Comparison of ENCODE assay signal across 18 mouse cellular contexts in the genomic region with DNA sequence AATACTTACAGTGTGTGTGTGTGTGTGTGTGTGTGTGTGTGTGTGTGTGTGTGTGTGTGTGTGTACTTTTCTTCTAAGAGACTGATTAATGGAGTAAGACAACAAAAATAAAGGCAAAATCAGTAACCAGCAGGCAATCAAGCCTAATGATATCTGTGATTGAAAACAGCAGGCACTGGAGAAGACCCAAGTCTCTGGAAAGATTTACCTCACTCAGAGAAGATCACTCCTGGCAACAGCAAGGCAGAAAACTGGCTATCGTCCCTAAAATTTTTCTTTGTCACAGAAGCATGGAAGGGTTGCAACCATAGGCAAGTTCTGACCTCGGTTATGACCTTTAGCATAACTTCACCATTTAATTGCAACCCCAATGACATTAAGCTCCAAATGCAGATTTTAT.
A peak's percentile ranks its signal among the peaks of the same experiment; 100 is the strongest.
DNase-seq lines count a peak whose midpoint lies in the region; ATAC-seq and TF ChIP-seq lines count a peak whose summit lies in the region.
"Had no signal": no experiment of that assay in that cellular context is flagged by ENCODE, and none has a peak within 500 bp of the region (broad histone marks: within the 10 kb centered on the region; RNA-seq: fewer than 3 reads in every experiment).

No protein-coding gene starts in this region.

- WGBS in heart, embryonic 10.5 days = 71% methylated on average over 2 of the region's 2 CpGs
- WGBS in heart, embryonic 14.5 days = 46% methylated on average over 2 of the region's 2 CpGs

- no peak for ATAC-seq in heart, embryonic 14.5 days (ENCODE audit: insufficient number of reproducible peaks, insufficient read depth, low FRiP score, low read depth)
- ATAC-seq: forebrain, embryonic 15.5 days had no signal

- H3K27me3 ChIP-seq in heart, embryonic 10.5 days (ENCODE audit: insufficient read depth, poor library complexity, severe bottlenecking) = no peaks in the 10 kb centered on the region
- H3K27me3 ChIP-seq in MEL (ENCODE audit: control insufficient read depth in 1 of 2, insufficient read depth in 2 of 2, low read length in 2 of 2) = no peaks in the 10 kb centered on the region
- H3K27me3 ChIP-seq in heart, embryonic 14.5 days (ENCODE audit: control insufficient read depth, insufficient read depth, low read length) = no peaks in the 10 kb centered on the region
- H3K27me3 ChIP-seq: embryonic facial prominence, embryonic 15.5 days; forebrain, embryonic 15.5 days; hindbrain, embryonic 12.5 days; liver, embryonic 15.5 days had no signal

- intact Hi-C loops in heart, postnatal 25 days (cut with DNase I) = loop anchor here (5.0 kb wide), 1 partner anchor 501 kb away; no protein-coding TSS in a partner anchor

- TF ChIP-seq EP300 in MEL (IDR thresholded peaks at IDR 0.05; ENCODE audit: low read depth in 1 of 2, low read length in 2 of 2) = no peak

- no peak for TF ChIP-seq POLR2A in MEL (IDR thresholded peaks at IDR 0.05; ENCODE audit: control insufficient read depth in 1 of 2, insufficient read depth in 1 of 2, low read depth in 1 of 2, low read length in 2 of 2, poor library complexity in 1 of 2)

- H3K4me1 ChIP-seq in heart, embryonic 10.5 days = peaks cover 64% of the 10 kb centered on the region
- H3K4me1 ChIP-seq in MEL (ENCODE audit: control insufficient read depth in 1 of 2, insufficient read depth in 2 of 2, low read length in 2 of 2) = peaks cover 29% of the 10 kb centered on the region in 2 experiments
- peaks cover 28 to 78% of the 10 kb centered on the region in 2 experiments for H3K4me1 ChIP-seq in heart, embryonic 14.5 days (ENCODE audit: control insufficient read depth in 2 of 2, insufficient read depth in 2 of 2, low read length in 2 of 2)
- H3K4me1 ChIP-seq: forebrain, embryonic 15.5 days; hindbrain, embryonic 12.5 days had no signal

- no peak for TF ChIP-seq RAD21 in MEL (IDR thresholded peaks at IDR 0.05; ENCODE audit: low read depth, low read length)

- no peaks in the 10 kb centered on the region for H3K79me2 ChIP-seq in MEL (ENCODE audit: control insufficient read depth, insufficient read depth, low read length, poor library complexity)

- H3K4me2 ChIP-seq in heart, embryonic 14.5 days (ENCODE audit: low read length) = no peak overlapping the region
- H3K4me2 ChIP-seq: embryonic facial prominence, embryonic 15.5 days; forebrain, embryonic 15.5 days; hindbrain, embryonic 12.5 days; liver, embryonic 15.5 days had no signal

- H3K4me3 ChIP-seq in heart, embryonic 10.5 days = no peak overlapping the region
- no peak overlapping the region for H3K4me3 ChIP-seq in MEL (ENCODE audit: control insufficient read depth in 1 of 2, insufficient read depth in 1 of 2, low read depth in 2 of 2, low read length in 2 of 2)
- no peak overlapping the region for H3K4me3 ChIP-seq in heart, embryonic 14.5 days (ENCODE audit: control insufficient read depth in 1 of 2, insufficient read depth in 1 of 2, low read depth in 1 of 2, low read length in 2 of 2)
- H3K4me3 ChIP-seq: embryonic facial prominence, embryonic 15.5 days; forebrain, embryonic 15.5 days; hindbrain, embryonic 12.5 days; layer of hippocampus, adult 2 months; liver, embryonic 15.5 days; myocyte had no signal

- peaks cover 48% of the 10 kb centered on the region for H3K36me3 ChIP-seq in heart, embryonic 10.5 days
- peaks cover 0 to 35% of the 10 kb centered on the region in 2 experiments; a peak in 2 of 4 replicates for H3K36me3 ChIP-seq in MEL (ENCODE audit: control insufficient read depth in 1 of 2, insufficient read depth in 2 of 2, low read length in 2 of 2)
- H3K36me3 ChIP-seq in heart, embryonic 14.5 days (ENCODE audit: control insufficient read depth, insufficient read depth, low read length) = peaks cover 74% of the 10 kb centered on the region

- H3K9me3 ChIP-seq in heart, embryonic 10.5 days = no peaks in the 10 kb centered on the region
- H3K9me3 ChIP-seq in MEL (replicated peaks; ENCODE audit: insufficient read depth, low read length) = no peaks in the 10 kb centered on the region
- no peaks in the 10 kb centered on the region for H3K9me3 ChIP-seq in heart, embryonic 14.5 days (ENCODE audit: control insufficient read depth, low read length)
- H3K9me3 ChIP-seq: embryonic facial prominence, embryonic 15.5 days; forebrain, embryonic 15.5 days; hindbrain, embryonic 12.5 days; liver, embryonic 15.5 days had no signal

- no peak overlapping the region for H3K9ac ChIP-seq in MEL (ENCODE audit: control insufficient read depth, low read depth, low read length, poor library complexity, severe bottlenecking)
- H3K9ac ChIP-seq in heart, embryonic 14.5 days (ENCODE audit: low read length) = no peak overlapping the region
- H3K9ac ChIP-seq: embryonic facial prominence, embryonic 15.5 days; forebrain, embryonic 15.5 days; hindbrain, embryonic 12.5 days; liver, embryonic 15.5 days had no signal

- TF ChIP-seq CTCF in MEL (IDR thresholded peaks at IDR 0.05 in 2 of 3, conservative IDR thresholded peaks at IDR 0.05 in 1 of 3; ENCODE audit: control insufficient read depth in 1 of 3, insufficient read depth in 1 of 3, low read depth in 2 of 3, low read length in 3 of 3, poor library complexity in 1 of 3, severe bottlenecking in 1 of 3) = no peak

- H3K27ac ChIP-seq in heart, embryonic 10.5 days = peak overlapping the region; percentile 36; the same call in 1 of the 2 replicates
- no peak overlapping the region for H3K27ac ChIP-seq in MEL (ENCODE audit: control insufficient read depth, low read depth, low read length)
- peak overlapping the region; percentile 37 to 51; a peak in 2 of 4 replicates for H3K27ac ChIP-seq in heart, embryonic 14.5 days (replicated peaks in 1 of 2; ENCODE audit: control insufficient read depth in 1 of 2, insufficient read depth in 1 of 2, low read depth in 2 of 2, low read length in 2 of 2)
- H3K27ac ChIP-seq: forebrain, embryonic 15.5 days; hindbrain, embryonic 12.5 days; layer of hippocampus, adult 2 months; liver, embryonic 15.5 days had no signal

- DNase-seq in heart, embryonic 10.5 days (ENCODE audit: low spot score) = no peak
- no peak for DNase-seq in heart, postnatal 25 days (ENCODE audit: low spot score)
- no peak for DNase-seq in MEL (ENCODE audit: low read depth, low spot score)
- peak; percentile 49 for DNase-seq in MN1 (ENCODE audit: low spot score)
- DNase-seq in retina, postnatal 1 day = no peak
- DNase-seq in adrenal gland, postnatal 36 days = no peak
- DNase-seq: adrenal gland, postnatal 14 days; gastrocnemius, postnatal 25 days; kidney, adult 9 months; right cerebral cortex, postnatal 4 days; thymus, postnatal 4 days had no signal

TF ChIP-seq in MEL, 35 proteins besides CTCF, POLR2A, EP300 and RAD21:
- no peak for TF ChIP-seq JUND (IDR thresholded peaks at IDR 0.05; ENCODE audit: low read depth, low read length)
- 0 out of 2 replicates have a peak, but pooled peaks have one; percentile 14 for TF ChIP-seq RCOR1 (IDR thresholded peaks at IDR 0.05; ENCODE audit: low read depth, low read length)
